Mouse (Mus musculus) heart, adult 18-20 months (tissue): Measurements from ENCODE around the gene Pbsn. TPM values are rescaled to one million over a fixed set of nuclear protein-coding genes. Genes with fewer than 3 reads are reported as not detected.
"Not testable (repeated sequence)": the region's sequence is repeated elsewhere in the genome, so short reads cannot be mapped to it uniquely, and the experiment has no call there.

Experiments used
- DNase-seq, 2 experiments: peaks; one replicate each; pipeline ENCODE4 v3.0.0; 2021 to 2022; ENCODE audit warnings: mixed read lengths in 1 of 2
- long read RNA-seq, 2 experiments: library from polyadenylated mRNA; stranded (forward); transcript quantifications; one replicate each; pipeline ENCODE4 v2.0.0; 2021
- total RNA-seq, 2 experiments: library from RNA; stranded (reverse); gene quantifications; 2 replicates each; pipeline ENCODE4 v1.2.3; 2021

The Pbsn gene
- total RNA-seq, result not detected
- long read RNA-seq, experiment 1, result 0 reads
- long read RNA-seq, experiment 2, result 0 reads

DNA sequence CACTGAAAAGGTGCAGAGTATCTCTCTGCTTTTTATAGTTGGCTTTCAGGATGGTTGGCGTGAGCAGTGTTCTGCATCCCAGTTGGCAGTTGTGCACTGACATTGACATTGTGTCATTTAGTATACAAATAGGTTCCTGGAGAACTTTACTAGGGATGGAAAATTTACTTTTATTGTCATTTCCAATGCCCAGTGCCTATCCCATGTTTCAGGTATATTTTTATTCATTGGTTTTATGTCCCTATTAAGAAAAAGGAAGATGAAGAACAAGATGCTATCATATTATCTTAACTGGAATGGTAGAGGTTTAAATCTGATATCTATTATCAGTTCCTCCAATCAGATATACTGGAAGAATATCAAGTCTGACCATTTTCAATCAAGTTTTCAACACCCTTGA is at the start of gene Pbsn:
Pbsn (minus strand) TSS at position 101 of the 400 bp plus-strand sequence.
- DNase-seq, result no peak

- not testable (repeated sequence) for DNase-seq
Observed at GRCm38 (mm10) chrX:77880033-77880432, 26.6 kb upstream of the Pbsn start.

- not testable (repeated sequence) for DNase-seq
Observed at GRCm38 (mm10) chrX:77864458-77864857, 11.0 kb upstream of the Pbsn start, which contains the start of gene Gm14744. TSS of gene Gm14744 (plus strand) at chrX:77864758.

DNA sequence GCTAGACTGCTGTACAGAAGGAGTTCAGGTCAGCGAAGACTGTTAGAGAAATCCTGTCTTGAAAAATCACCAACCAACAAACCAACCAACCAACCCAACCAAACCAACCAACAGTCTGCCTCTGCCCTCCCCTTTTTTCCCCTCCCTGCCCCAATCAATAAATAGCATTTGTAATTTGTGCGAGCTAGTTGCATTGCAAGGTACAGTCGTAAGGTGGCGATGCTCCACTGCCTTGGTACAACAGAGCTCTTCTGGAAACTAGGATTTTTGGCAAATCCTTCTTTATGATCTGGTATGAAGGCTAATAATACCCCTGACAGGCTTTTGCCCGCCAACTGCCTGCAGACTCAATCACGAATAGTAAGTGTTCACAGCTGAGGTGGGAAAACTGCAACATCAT is 41.4 kb downstream of the Pbsn start:
- DNase-seq, result no peak

DNA sequence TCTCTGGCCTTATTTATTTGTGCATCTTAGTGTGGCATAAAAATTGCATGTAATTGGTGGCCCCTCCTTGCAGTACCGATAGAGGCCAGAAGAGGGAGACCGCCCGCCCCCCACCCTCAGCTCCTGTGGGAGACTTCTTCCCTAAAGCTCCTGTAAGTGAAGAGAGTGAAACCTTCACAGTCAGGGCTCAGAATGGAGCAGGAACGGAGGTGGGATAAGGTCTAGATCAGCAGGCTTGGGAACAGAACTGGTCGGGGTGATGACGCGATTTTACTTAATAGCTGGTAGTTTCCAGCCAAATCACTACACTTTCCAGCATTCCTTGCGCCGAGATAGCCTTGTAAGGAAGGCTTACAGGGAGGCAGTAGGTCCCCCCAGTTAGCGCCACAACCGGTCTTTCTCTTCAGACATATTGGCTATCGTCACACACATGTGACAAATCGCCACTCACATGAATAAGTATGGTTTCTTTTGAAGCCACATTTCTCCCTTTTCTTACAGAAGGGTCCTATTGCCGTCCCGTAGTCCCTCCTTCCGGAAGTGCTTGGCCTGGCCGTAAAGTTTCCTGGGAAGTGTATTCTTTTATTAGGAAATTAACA is 42.7 kb downstream of the Pbsn start:
- peak; percentile 67 to 88 for DNase-seq

GRCm38 (mm10) chrX:77808602-77809001 is 44.8 kb downstream of the Pbsn start:
- DNase-seq, result peak; percentile 8 to 70

- no peak for DNase-seq
Observed at GRCm38 (mm10) chrX:77802293-77802692, 51.1 kb downstream of the Pbsn start.

DNA sequence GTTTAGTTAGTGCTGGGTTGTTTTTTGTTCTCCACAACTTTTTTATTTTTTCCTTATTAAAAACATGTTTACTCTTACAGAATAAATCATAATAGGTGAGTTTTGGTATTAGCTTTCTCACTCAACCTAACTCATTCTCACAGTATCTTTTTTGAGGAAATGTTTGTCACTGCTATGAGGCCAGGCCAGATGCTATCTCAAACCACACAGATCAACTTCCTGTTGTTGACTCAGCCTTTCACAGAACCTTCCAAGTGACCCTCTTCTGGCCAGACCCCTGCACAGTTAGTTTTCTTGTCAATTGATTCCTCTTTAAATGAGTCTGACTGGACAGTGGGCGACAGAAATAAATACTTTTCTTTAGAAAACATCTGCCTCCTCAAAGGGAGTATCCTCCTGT is 51.9 kb downstream of the Pbsn start:
- DNase-seq, result peak in 1 of 2 experiments; percentile 7

DNA sequence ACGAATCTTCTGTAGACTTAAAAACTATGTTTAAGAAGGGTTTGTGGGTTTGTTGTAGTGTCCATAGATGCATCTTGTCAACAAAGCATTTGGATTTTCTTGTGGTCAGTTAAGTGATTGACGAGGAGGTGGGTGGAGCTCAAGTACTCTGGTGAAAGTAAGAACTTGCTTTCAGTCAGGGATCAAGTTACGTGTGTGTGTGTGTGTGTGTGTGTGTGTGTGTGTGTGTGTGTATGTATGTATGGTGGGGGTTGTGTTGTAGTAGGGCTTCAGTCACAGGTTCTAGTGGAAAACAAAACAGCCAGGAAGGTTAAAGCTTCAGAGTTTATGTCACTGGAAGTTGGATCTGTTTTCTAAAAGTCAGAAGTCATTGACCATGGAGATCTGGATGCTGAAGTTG is 53.9 kb downstream of the Pbsn start:
- DNase-seq, result no peak

GRCm38 (mm10) chrX:77797801-77798200 is 55.6 kb downstream of the Pbsn start:
- DNase-seq, result no peak

GRCm38 (mm10) chrX:77796916-77797315 is 56.5 kb downstream of the Pbsn start:
- no peak for DNase-seq

- peak in 1 of 2 experiments; percentile 65 for DNase-seq
Observed at GRCm38 (mm10) chrX:77796238-77796835, 57.1 kb downstream of the Pbsn start, which contains the start of gene Prkx. TSS of gene Prkx (minus strand) at chrX:77796278.

- peak; percentile 92 to 93 for DNase-seq
Observed at GRCm38 (mm10) chrX:77795858-77796174, 57.6 kb downstream of the Pbsn start.

GRCm38 (mm10) chrX:77794962-77795857 is 58.2 kb downstream of the Pbsn start:
- DNase-seq, result peak in 1 of 2 experiments; percentile 29

GRCm38 (mm10) chrX:77788675-77789074 is 64.7 kb downstream of the Pbsn start:
- DNase-seq, result no peak

Other genes with a start within 250 kb of the Pbsn start
- 10 to 100 TPM; 14.6 to 16.5 TPM for gene Prkx, start 57.3 kb downstream of the Pbsn start, total RNA-seq
- not detected for gene Gm14744, start 11.1 kb upstream of the Pbsn start, total RNA-seq
- not detected for gene 5430402E10Rik, start 71.4 kb upstream of the Pbsn start, total RNA-seq
- gene Obp1a, start 237.8 kb upstream of the Pbsn start, total RNA-seq, result not detected